Mouse (Mus musculus) bone marrow, adult 2 months (tissue): ENCODE data around the gene Grin2a.

Experiments used
- CTCF ChIP-seq: fragments of 200-500 bp; IDR thresholded peaks from 2 replicates; pipeline ENCODE4 v1.5.1; 2011; ENCODE audit warnings: low read length, control low read depth; ENCODE audit not compliant: control insufficient read depth, insufficient read depth
- POLR2A ChIP-seq: fragments of 200-500 bp; IDR thresholded peaks from 2 replicates; pipeline ENCODE4 v1.6.1; 2011; ENCODE audit warnings: low read depth, mild to moderate bottlenecking, control low read depth, low read length, borderline replicate concordance; ENCODE audit not compliant: control insufficient read depth

GRCm38 (mm10) chr16:9884141-9884540, 111.2 kb downstream of the Grin2a start:
- TF ChIP-seq POLR2A = no peak
- no peak for TF ChIP-seq CTCF
